Mouse (Mus musculus): ENCODE measurements at regions not wholly inside any gene's neighbourhood (a gene's known extent, or its start where the extent isn't known, plus 50 kb on each side); places are given as distances from the start of the nearest gene placed in this dataset.

- 81% methylated on average over 1 of the region's 1 CpGs for WGBS
- no peaks in the 10 kb centered on the region for H3K9me3 ChIP-seq (replicated peaks; ENCODE audit: control insufficient read depth, low read length)
- H3K4me2 ChIP-seq (ENCODE audit: low read depth, low read length), result no peak overlapping the region
- H3K27ac ChIP-seq (ENCODE audit: low read length), result no peak overlapping the region
- no peak overlapping the region for H3K9ac ChIP-seq (ENCODE audit: low read length)
- no peaks in the 10 kb centered on the region for H3K27me3 ChIP-seq (ENCODE audit: control insufficient read depth, insufficient read depth, low read length)
- no peak for ATAC-seq (ENCODE audit: insufficient read depth, low FRiP score)
- H3K36me3 ChIP-seq (ENCODE audit: control insufficient read depth, insufficient read depth, low read length), result no peaks in the 10 kb centered on the region
- H3K4me3 ChIP-seq (replicated peaks; ENCODE audit: low read length), result no peak overlapping the region
- no peaks in the 10 kb centered on the region for H3K4me1 ChIP-seq (ENCODE audit: control insufficient read depth, insufficient read depth, low read length)
These were observed 1553.7 kb upstream of the Slc10a2 start for GRCm38 (mm10) chr8:6658860-6659259.

- ATAC-seq (ENCODE audit: insufficient read depth, low FRiP score), result no peak
- Histone ChIP-seq H3K36me3 (ENCODE audit: control insufficient read depth, insufficient read depth, low read length) (no peaks in the 10 kb centered on the region), H3K4me2 (ENCODE audit: low read depth, low read length) (no peak overlapping the region), H3K27ac (ENCODE audit: low read length) (no peak overlapping the region), H3K4me1 (ENCODE audit: control insufficient read depth, insufficient read depth, low read length) (no peaks in the 10 kb centered on the region), H3K9ac (ENCODE audit: low read length) (no peak overlapping the region), H3K9me3 (replicated peaks; ENCODE audit: control insufficient read depth, low read length) (no peaks in the 10 kb centered on the region), H3K4me3 (replicated peaks; ENCODE audit: low read length) (no peak overlapping the region), H3K27me3 (ENCODE audit: control insufficient read depth, insufficient read depth, low read length) (no peaks in the 10 kb centered on the region)
- 57% methylated on average over 3 of the region's 3 CpGs for WGBS
These were observed 1552.4 kb upstream of the Slc10a2 start for GRCm38 (mm10) chr8:6657451-6657990.

- no peak overlapping the region for H3K27ac ChIP-seq (ENCODE audit: low read length)
- no peak overlapping the region for H3K4me3 ChIP-seq (replicated peaks; ENCODE audit: low read length)
- H3K36me3 ChIP-seq (ENCODE audit: control insufficient read depth, insufficient read depth, low read length), result no peaks in the 10 kb centered on the region
- H3K4me1 ChIP-seq (ENCODE audit: control insufficient read depth, insufficient read depth, low read length), result no peaks in the 10 kb centered on the region
- ATAC-seq (ENCODE audit: insufficient read depth, low FRiP score), result no peak
- H3K4me2 ChIP-seq (ENCODE audit: low read depth, low read length), result no peak overlapping the region
- no peaks in the 10 kb centered on the region for H3K27me3 ChIP-seq (ENCODE audit: control insufficient read depth, insufficient read depth, low read length)
- H3K9me3 ChIP-seq (replicated peaks; ENCODE audit: control insufficient read depth, low read length), result no peaks in the 10 kb centered on the region
- H3K9ac ChIP-seq (ENCODE audit: low read length), result no peak overlapping the region
These were observed 1547.0 kb upstream of the Slc10a2 start for GRCm38 (mm10) chr8:6652180-6652579.

- ATAC-seq (ENCODE audit: insufficient read depth, low FRiP score), result no peak
- Histone ChIP-seq H3K36me3 (ENCODE audit: control insufficient read depth, insufficient read depth, low read length) (no peaks in the 10 kb centered on the region), H3K4me2 (ENCODE audit: low read depth, low read length) (no peak overlapping the region), H3K4me3 (replicated peaks; ENCODE audit: low read length) (no peak overlapping the region), H3K4me1 (ENCODE audit: control insufficient read depth, insufficient read depth, low read length) (no peaks in the 10 kb centered on the region), H3K9me3 (replicated peaks; ENCODE audit: control insufficient read depth, low read length) (no peaks in the 10 kb centered on the region), H3K27me3 (ENCODE audit: control insufficient read depth, insufficient read depth, low read length) (no peaks in the 10 kb centered on the region), H3K9ac (ENCODE audit: low read length) (no peak overlapping the region), H3K27ac (ENCODE audit: low read length) (no peak overlapping the region)
These were observed 1542.9 kb upstream of the Slc10a2 start for GRCm38 (mm10) chr8:6648083-6648482.

- H3K36me3 ChIP-seq (ENCODE audit: control insufficient read depth, insufficient read depth, low read length), result no peaks in the 10 kb centered on the region
- ATAC-seq (ENCODE audit: insufficient read depth, low FRiP score), result no peak
- no peak overlapping the region for H3K27ac ChIP-seq (ENCODE audit: low read length)
- no peak overlapping the region for H3K4me3 ChIP-seq (replicated peaks; ENCODE audit: low read length)
- no peaks in the 10 kb centered on the region for H3K4me1 ChIP-seq (ENCODE audit: control insufficient read depth, insufficient read depth, low read length)
- H3K9ac ChIP-seq (ENCODE audit: low read length), result no peak overlapping the region
- no peaks in the 10 kb centered on the region for H3K9me3 ChIP-seq (replicated peaks; ENCODE audit: control insufficient read depth, low read length)
- H3K27me3 ChIP-seq (ENCODE audit: control insufficient read depth, insufficient read depth, low read length), result no peaks in the 10 kb centered on the region
- no peak overlapping the region for H3K4me2 ChIP-seq (ENCODE audit: low read depth, low read length)
- WGBS, result 84% methylated on average over 5 of the region's 5 CpGs
These were observed 1540.3 kb upstream of the Slc10a2 start for GRCm38 (mm10) chr8:6645287-6645957.

GRCm38 (mm10) chr8:6644396-6644795 lies 1539.2 kb upstream of the Slc10a2 start:
- no peaks in the 10 kb centered on the region for H3K9me3 ChIP-seq (replicated peaks; ENCODE audit: control insufficient read depth, low read length)
- ATAC-seq (ENCODE audit: insufficient read depth, low FRiP score), result no peak
- H3K27me3 ChIP-seq (ENCODE audit: control insufficient read depth, insufficient read depth, low read length), result no peaks in the 10 kb centered on the region
- no peak overlapping the region for H3K4me3 ChIP-seq (replicated peaks; ENCODE audit: low read length)
- WGBS, result 88% methylated on average over 2 of the region's 2 CpGs
- no peaks in the 10 kb centered on the region for H3K4me1 ChIP-seq (ENCODE audit: control insufficient read depth, insufficient read depth, low read length)
- no peaks in the 10 kb centered on the region for H3K36me3 ChIP-seq (ENCODE audit: control insufficient read depth, insufficient read depth, low read length)
- H3K27ac ChIP-seq (ENCODE audit: low read length), result no peak overlapping the region
- no peak overlapping the region for H3K4me2 ChIP-seq (ENCODE audit: low read depth, low read length)
- no peak overlapping the region for H3K9ac ChIP-seq (ENCODE audit: low read length)

GRCm38 (mm10) chr8:6627009-6627557 lies 1521.9 kb upstream of the Slc10a2 start:
- no peak overlapping the region for H3K27ac ChIP-seq (ENCODE audit: low read length)
- no peak for ATAC-seq (ENCODE audit: insufficient read depth, low FRiP score)
- no peak overlapping the region for H3K4me2 ChIP-seq (ENCODE audit: low read depth, low read length)
- 52% methylated on average over 8 of the region's 8 CpGs for WGBS
- H3K9ac ChIP-seq (ENCODE audit: low read length), result no peak overlapping the region; the same call in 1 of the 2 replicates
- H3K4me1 ChIP-seq (ENCODE audit: control insufficient read depth, insufficient read depth, low read length), result no peaks in the 10 kb centered on the region
- H3K9me3 ChIP-seq (replicated peaks; ENCODE audit: control insufficient read depth, low read length), result no peaks in the 10 kb centered on the region
- H3K4me3 ChIP-seq (replicated peaks; ENCODE audit: low read length), result no peak overlapping the region
- H3K36me3 ChIP-seq (ENCODE audit: control insufficient read depth, insufficient read depth, low read length), result no peaks in the 10 kb centered on the region
- H3K27me3 ChIP-seq (ENCODE audit: control insufficient read depth, insufficient read depth, low read length), result no peaks in the 10 kb centered on the region

GRCm38 (mm10) chr8:6608891-6609290 lies 1503.7 kb upstream of the Slc10a2 start:
- Histone ChIP-seq H3K4me2 (ENCODE audit: low read depth, low read length) (no peak overlapping the region), H3K4me3 (replicated peaks; ENCODE audit: low read length) (no peak overlapping the region), H3K27ac (ENCODE audit: low read length) (no peak overlapping the region), H3K9ac (ENCODE audit: low read length) (no peak overlapping the region), H3K9me3 (replicated peaks; ENCODE audit: control insufficient read depth, low read length) (no peaks in the 10 kb centered on the region), H3K27me3 (ENCODE audit: control insufficient read depth, insufficient read depth, low read length) (no peaks in the 10 kb centered on the region), H3K4me1 (ENCODE audit: control insufficient read depth, insufficient read depth, low read length) (no peaks in the 10 kb centered on the region), H3K36me3 (ENCODE audit: control insufficient read depth, insufficient read depth, low read length) (no peaks in the 10 kb centered on the region)
- ATAC-seq (ENCODE audit: insufficient read depth, low FRiP score), result no peak
- WGBS, result 70% methylated on average over 2 of the region's 2 CpGs

GRCm38 (mm10) chr8:6606854-6607535 lies 1501.8 kb upstream of the Slc10a2 start:
- H3K4me2 ChIP-seq (ENCODE audit: low read depth, low read length), result no peak overlapping the region
- no peak overlapping the region for H3K27ac ChIP-seq (ENCODE audit: low read length)
- H3K9ac ChIP-seq (ENCODE audit: low read length), result no peak overlapping the region
- no peak overlapping the region for H3K4me3 ChIP-seq (replicated peaks; ENCODE audit: low read length)
- H3K9me3 ChIP-seq (replicated peaks; ENCODE audit: control insufficient read depth, low read length), result no peaks in the 10 kb centered on the region
- H3K4me1 ChIP-seq (ENCODE audit: control insufficient read depth, insufficient read depth, low read length), result no peaks in the 10 kb centered on the region
- no peaks in the 10 kb centered on the region for H3K36me3 ChIP-seq (ENCODE audit: control insufficient read depth, insufficient read depth, low read length)
- H3K27me3 ChIP-seq (ENCODE audit: control insufficient read depth, insufficient read depth, low read length), result no peaks in the 10 kb centered on the region
- 31% methylated on average over 9 of the region's 9 CpGs for WGBS
- no peak for ATAC-seq (ENCODE audit: insufficient read depth, low FRiP score)
